Mouse (Mus musculus) kidney, postnatal 10 days (tissue): Measurements from ENCODE around the gene Med24.

ENCODE experiments used
- DNase-seq: peaks from one replicate; pipeline ENCODE4 v3.0.0; 2021; ENCODE audit warnings: mixed read lengths

The Med24 gene

DNA sequence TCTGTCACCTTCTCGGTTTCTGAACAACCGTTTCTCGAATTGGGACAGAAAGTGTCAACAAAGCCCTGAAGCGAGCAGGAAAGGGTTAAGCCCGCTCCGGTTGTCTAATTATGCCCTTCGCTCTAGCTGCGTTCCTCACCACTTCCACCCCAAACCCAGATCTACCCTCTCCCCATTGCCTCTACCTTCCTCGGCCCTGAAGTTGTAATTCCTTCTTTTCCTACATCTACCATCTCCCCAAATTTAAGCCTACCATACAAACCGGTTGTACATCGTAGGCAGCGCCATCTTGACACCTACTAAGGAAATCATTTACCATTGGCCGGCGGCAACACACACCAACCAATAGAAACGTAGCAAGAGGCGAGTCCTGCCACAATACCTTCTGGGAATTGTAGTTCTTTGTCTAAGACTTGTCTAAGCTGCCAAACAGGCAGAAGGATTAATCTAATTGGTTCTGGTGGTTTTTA, at the start of gene Med24:
Gene Med24 (minus strand): TSS at position 317 of the 470 bp plus-strand sequence.
- peak; percentile 89 for DNase-seq

DNA sequence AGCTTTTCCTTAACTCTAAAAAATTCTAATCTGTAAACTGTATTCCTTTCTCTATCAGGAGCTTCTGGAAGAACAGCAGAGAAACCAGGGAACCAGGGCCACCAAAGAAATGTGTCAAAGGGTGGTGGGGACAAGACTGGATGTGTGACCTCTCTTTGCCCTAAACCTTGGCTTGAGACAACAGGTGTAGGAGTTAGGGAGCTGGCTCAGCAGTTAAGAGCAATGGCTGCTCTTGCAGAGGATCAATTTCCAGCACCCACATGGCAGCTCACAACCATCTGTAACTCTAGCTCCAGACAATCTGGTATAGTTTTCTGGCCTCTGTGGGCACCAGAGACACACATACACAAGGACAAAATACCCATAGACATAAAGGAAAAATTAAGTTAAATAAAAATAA, 48.7 kb upstream of the Med24 start:
- no peak for DNase-seq

DNA sequence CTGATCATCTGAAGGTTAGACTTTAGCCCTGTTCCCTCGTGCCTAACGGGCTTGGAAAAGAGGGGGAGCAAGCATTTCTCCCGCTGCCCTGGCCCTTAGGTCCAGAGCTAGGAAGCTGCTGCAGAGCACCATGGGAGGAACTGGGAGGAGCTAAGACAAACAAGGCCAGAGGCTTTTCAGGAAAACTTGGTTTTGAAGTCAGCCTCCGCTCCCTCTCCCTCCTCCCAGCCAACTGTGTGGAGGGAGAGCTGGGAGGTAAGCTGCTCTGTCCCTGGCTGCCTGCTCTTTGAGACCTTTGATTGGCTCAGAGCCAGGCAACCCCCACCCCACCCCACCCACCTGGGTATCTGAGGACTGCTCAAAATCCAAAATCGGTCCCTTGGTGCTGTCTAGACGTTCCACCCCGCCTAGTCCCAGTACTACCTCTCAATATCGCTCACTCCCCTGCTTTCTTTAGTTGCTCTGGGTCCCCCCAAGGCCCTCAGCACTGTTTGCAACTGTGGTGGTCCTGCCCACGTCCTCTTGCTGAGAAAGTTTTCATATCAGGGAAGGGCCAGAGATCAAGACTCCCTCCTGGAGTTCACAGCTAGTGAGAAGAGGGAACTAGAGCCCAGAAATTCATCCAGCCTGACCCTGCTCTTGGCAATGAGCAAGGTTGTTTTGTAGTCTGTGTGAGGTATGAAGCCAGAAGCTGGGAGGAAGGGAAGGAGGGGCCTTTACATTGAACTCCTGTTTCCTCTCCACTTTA, 47.8 kb upstream of the Med24 start:
- peak; percentile 78 for DNase-seq

DNA sequence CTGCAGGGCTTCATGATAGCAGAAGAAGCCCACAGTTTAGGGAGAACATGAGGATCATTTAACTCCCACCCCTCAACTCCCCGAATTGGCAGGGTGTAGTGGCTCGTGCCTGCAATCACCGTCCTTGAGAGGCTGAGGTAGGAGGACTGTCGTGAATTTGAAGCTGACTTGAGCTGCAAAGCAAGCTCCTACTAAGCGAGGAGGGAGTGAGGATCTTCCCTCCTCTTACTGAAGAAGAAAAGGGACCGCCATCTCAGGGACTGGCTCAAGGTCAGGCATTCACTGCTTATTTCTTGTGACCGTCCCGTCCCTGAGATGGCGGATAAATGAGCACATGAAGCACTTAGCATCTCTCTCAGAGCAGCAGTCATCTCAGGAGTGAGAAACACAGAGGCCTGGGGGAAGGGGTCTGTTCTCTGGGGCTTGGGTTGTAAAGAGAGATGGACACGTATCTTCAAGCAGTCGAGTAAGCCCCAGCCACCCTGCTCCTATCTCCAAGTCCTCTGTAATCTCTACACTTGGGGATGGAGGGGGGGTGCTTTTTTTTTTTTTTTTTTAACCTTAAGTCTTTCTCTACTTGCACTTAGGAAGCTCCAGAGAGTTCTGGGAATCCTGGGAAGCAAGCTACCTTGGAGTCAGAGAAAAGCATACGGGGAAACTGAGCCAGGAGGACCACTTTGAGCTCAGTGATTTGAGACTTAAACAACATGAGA, 47.0 kb upstream of the Med24 start:
- DNase-seq, result no peak

DNA sequence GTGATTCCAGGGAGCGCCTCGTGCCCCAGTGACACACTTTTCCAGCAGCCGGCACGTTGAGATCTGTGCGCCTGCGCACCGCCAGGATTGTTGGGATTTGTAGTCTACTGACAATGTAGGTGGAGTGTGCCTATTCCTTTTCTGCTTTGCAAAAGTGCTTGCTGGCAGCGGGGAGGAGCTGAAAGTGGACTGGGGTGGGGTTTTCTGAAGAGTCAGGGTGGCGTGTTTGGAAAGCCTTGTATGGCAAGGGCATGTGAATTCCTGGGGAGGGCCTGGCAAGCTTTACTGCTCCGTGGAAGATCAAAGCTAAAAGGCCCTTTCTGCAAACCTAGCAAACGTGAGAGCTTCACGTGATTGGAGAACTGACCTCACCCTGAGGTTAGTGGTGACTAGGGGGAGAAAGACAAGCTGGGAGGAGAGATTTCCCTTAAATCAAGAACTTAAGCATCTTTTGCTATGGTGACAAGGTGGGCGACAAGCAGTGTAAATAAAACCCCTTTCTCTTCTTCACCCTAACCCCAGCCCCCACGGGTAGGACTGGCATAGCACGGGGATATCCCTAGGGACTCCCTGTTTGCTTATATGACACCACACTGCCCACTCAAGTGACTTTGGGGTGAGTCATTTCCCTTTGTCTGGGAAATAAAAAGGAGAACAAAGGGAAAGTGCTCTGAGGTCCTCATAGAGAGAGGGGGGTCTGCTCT, 46.3 kb upstream of the Med24 start:
- peak; percentile 99 for DNase-seq

DNA sequence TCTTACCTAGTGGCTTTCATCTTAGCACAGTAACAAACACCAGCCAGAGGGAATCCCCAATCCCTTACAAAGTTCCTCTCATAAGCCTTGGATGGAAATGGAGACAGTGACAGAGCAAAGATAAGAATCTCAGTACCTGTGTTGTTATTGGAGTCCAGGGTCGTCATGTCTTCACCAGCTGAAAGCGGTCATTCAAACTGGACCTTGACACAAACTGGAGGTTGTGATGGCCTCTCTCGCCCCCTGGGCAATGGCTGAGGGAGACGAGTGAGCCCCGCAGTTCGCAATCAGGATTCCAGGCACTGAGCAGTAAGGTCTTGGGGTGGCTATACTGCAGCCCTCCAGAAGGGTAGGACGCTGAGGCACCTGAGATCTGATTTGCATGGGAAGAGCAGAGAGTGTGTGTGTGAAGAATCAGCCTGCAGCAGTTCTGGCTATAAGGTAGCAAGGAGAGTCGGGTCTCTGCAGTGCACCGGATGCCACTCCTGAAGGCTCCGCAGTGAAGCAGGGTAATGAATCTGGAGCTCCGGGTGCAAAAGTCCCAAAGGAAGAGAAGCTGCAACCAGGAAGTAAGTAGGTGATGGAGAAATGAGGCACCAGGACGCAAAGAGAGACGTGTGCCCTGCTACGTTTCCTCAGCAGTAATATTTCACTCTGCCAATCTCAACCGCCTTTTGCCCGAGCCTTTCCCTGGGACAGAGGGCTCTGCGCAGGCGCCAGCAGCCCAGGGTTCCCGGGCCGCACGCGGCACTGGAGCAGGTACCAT, 45.5 kb upstream of the Med24 start, which contains the start of gene Nr1d1:
Gene Nr1d1 (minus strand): TSS at position 752 of the 766 bp plus-strand sequence.
- peak; percentile 22 for DNase-seq

DNA sequence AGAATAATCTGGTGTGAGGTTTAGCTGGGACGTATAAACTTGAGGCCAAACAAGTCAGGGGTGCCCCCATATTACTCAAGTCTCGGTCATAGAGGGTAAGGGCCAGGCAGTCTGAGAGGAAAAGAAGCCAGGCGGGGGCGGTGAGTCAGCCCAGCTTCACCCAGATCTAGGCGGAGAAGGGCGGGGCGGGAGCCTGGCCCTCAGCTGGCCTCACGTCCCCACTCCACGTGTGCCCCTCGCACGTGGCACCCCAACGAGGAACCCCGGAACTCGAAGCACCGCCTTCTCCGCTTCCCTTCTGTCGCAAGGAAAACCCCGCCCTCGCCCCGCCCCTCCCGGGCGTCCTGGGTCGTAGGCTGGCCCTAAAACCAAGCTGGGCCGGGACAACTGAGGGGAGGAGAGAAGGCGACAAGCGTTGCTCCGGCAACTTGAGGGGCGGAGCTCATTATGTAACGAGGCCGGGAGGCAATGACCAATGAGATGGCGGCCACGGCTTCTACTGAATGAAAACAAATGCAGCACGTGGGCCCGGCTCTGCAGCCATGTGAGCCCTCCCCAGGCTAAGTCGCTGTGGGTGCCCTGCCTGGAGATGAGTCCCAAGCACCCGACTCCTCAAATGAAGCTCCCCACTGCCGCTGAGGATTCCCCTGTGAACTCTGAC, 44.5 kb upstream of the Med24 start:
- DNase-seq, result peak; percentile 100

DNA sequence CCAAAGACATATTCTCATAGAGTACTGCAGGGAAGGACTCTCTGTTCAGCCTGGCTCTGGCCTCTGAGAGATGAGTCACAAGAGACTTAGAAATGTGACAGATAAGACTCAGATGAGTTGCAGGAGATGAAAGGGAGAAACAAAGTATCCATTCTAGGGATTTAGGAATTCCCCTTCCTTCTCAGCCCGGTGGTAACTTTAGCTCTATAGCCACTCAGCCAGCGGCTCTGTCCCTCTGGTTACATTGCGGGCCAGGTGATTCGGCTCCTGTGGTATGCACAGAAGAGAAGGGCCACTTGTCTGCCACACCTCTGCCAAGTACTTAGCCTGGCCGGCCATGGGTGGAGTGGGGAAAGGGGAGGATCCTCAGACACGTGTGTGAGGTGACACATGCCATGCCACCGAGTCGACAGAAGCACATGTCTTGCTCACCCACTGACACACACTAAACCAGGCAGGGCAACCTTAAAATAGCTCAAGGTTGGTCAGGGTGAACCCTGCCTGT, 43.5 kb upstream of the Med24 start:
- DNase-seq, result peak; percentile 60

DNA sequence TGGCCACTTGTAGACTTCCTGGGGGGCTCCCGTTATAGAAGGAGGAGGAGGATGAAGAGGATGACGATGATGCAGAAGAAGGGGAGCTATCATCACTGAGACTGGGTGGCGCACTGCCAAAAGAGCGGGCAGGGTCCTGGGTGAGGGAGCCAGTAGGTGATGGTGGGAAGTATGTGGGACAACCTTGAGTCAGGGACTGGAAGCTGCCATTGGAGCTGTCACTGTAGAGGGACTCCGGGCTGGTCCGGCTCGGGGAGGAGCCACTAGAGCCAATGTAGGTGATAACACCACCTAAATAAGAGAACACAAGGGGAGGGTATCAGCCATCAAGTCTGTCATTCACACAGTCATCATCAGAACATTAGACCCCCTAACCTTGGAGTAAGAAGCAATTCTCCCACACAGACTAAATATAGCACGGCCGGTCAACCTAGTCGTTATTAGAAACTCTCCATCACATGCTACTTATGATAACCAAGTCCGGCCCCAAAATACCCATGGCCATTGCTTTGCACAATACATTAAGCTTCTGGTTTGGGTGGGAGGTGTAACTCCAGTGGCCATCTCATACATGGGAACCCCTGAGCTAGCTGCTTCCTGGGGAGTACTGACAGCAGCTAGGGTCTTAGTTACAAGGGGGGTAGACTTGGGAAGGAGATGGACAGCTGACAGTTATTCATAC, 42.8 kb upstream of the Med24 start:
- DNase-seq, result peak; percentile 60

DNA sequence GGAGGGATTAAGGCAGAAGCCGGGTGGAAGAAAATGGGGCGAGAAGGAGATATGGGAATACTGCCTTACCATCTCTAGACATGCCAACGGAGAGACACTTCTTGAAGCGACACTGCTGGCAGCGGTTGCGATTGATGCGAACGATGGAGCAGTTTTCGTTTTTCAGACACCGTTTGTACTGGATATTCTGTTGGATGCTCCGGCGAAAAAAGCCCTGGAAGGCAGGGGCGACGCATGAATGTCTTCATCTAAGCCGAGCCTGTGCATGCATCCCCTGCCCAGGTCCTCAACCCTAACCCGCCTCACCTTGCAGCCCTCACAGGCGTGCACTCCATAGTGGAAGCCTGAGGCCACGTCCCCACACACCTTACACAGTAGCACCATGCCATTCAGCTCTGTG, 41.9 kb upstream of the Med24 start:
- DNase-seq, result no peak

DNA sequence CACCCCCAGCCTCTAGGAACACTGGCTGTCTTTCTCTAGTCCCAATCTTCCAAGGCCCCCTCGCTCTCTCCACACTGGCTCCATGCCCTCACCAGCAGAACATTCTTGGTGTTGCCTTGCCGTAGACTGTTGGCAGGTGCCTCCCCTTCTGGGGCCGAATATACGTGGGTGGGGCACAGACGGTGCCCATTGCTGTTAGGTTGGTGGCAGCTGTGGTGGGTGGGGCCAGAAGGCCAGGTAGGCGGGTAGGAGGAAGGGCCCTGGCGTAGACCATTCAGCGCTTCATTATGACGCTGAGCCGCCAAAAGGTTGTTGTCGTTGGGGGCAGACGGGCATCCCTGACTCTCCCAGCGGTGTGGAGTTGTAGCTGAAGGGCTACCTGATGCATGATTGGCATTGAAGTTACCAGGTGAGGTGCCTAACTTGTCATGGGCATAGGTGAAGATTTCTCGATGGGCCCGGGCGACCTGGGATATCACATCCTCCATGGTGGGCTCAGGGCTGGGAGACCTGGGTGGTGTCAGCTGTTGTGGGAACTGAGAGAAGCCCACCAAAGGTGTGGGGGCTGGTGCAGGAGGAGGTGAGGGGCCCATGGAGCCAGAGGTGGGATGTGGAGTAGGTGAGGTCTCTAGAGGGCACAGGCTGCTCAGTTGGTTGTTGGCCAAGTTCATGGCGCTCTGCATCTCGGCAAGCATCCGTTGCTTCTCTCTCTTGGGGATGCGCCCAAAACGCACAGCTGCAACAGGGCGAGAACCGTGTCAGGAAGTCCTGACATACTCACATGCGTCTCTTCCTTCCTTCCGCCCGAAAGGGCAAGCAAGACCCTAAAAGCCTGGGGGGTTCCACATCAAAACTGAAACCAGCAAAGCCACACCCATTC, 41.1 kb upstream of the Med24 start:
- peak; percentile 62 for DNase-seq

DNA sequence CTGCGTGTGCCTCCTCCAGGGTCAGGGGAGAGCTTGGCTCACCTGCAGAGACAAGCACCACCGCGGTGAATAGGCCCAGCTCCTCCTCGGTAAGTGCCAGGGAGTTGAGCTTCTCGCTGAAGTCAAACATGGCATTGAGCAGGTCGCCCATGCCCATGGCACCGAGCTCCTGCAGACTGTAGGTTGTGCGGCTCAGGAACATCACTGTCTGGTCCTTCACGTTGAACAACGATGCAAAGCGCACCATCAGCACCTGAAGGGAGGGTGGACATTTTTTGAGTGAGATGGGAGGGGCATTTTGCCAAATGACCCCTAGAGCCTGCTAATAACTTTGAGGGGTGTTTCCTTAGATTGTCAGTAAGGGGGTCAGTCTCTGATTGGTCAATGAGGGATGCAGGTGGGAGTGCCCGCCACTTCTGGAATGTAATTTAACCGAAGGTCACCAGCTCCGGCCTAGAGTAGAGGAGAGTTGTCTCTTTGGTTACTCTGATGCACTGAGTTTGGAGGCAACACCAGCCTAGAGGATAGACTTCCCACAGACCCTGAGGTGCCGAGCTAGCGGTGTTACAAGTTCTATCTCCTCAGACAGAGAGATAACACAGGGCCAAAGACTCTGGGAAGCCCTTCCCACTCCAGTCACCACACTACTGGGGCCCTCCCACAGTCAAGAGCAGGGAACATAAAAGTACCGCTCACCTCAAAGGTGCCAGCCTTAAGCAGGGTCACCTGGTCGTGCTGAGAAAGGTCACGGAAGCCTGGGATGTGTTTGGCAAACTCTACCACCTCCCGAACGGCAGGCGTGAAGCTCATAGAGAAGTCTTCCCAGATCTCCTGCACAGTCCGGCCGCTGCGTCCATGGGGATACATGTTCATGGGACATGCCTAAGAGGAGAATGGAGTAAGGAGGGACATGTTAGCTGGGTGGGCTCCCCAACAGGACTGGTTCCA, 40.0 kb upstream of the Med24 start:
- no peak for DNase-seq

DNA sequence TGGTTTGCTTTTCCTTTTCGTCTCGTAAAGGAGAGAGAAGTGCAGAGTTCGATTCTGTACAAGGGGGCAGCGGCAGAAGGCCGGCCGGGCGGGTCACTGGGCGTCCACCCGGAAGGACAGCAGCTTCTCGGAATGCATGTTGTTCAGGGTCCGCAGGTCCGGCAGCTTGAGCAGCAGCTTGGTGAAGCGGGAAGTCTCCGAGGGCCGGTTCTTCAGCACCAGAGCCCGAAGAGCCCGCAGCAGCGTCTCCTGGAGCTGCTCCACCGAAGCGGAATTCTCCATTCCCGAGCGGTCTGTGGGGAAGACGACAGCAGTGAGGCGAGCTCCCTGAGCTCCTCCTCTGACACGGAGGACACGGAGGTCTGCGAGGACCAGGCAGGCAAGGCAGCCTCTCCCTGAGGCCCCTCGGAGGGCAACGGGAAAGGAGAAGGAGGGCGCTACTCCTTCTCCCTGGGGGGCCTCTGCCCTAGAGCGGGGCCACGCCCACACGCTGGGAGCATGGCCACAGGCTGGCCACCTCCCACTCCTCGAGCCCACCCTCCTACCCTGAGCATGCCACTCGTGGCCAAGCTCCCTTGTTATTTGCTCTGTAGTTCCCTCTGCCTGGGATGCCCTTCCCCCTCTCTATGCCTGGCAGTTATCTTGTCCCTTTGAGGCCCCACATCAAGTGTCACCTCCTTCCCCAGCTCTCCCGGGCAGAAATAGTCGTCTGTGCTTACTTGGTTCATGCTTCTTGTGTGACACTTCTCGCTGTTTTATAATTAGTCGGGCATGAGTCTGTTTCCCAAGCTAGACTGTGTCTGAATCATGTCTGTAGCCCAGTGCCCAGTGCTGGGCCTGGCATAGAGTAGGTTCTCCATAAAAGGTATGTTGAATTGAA, 39.1 kb upstream of the Med24 start:
- peak; percentile 61 for DNase-seq

DNA sequence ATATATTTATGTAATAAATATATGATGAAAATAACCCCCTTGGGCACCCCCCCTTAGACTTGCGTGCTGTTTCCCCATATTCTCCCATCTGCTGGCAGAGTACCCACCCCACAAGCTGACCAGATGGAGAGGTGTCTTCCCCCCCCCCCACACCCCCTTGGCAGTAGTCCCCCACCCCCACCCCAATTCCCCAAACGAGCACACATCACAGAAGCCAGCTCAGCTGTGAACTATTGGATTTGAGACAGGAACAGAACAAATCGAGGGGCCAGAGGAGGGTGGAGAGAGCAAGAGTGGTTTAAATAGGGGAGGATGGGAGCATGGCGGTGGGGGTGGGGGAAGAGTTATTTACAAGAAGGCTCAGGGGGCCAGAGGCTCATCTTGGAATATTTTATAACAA, 38.5 kb upstream of the Med24 start:
- DNase-seq, result peak; percentile 11

DNA sequence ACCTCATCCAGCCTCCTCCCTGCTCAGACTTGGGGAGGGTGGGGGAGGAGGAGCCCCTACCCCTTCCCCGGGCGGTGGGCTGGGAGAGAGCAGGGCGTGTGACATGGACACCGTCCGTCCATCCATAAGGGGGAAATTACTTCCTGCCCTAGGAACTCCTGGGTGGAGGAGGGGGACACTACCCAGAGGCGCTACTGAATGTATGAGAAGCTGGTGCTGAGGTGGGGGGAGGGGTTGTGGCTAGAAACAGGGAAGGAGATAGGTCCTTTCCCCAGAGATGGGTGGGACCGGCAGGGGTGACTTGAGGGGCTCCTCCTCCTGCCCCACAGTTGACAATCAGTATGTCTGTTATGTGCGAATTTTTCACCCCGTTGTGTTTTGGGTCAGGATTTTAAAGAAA, 38.0 kb upstream of the Med24 start:
- DNase-seq, result peak; percentile 61

DNA sequence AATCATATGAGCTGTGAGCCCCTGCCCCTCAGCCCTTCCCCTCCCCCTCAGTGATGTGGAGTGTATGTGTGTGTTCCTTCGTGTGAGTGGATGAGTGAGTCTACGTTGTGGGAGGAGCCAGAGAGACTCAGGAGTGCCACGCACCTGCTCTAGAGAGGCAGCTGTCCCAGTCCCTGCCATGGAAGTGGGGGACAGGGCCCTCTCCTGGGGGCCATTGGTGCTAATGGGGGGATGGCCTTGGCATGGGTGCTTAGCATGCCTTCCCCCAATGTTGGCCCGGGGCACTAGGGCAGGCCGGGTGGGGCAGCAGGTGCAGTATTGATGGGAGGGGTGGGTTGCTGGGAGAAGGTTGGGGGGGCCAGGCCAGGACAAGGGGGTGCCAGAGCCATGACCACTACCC, 37.6 kb upstream of the Med24 start:
- peak; percentile 13 for DNase-seq

DNA sequence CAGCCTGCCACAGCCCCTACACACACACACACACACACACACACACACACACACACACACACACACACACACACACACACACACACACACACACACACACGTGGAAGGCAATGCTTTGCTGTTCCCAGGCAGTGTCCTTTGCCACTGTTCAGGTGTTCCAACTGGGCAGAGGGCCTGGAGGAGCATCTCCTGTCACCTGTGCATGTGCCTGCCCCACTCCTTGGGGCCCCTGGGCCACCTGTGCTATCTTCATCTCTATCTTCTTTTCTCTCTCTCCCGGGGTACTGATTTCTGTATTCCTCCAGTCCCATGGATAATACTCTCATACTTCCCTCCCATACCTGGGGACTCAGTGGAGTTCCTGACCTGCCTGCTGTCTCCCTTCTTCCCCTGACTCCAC, 37.1 kb upstream of the Med24 start:
- DNase-seq, result peak; percentile 11
